Mouse (Mus musculus) MEL (cell line): ENCODE results near the gene Stag1. TPM values are rescaled to one million over a fixed set of nuclear protein-coding genes. Genes with fewer than 3 reads are reported as not detected.

Experiments used
- DNase-seq: peaks from one replicate; pipeline ENCODE4 v3.0.0; 2011; ENCODE audit warnings: low read depth, low spot score
- H3K27ac ChIP-seq: 2 replicates; pipeline ENCODE4 v1.5.1; 2012; ENCODE audit warnings: low read depth, mild to moderate bottlenecking, control low read depth, low read length, moderate library complexity; ENCODE audit not compliant: control insufficient read depth
- H3K27me3 ChIP-seq, 2 experiments: fragments of 150-350 bp in 1 of 2; sonication (generic) in 1 of 2; 2 replicates each; pipeline ENCODE4 v1.6.1; 2012; ENCODE audit warnings: low read length in 2 of 2, mild to moderate bottlenecking in 2 of 2, improper control_type of control experiment in 1 of 2, moderate library complexity in 1 of 2; ENCODE audit not compliant: insufficient read depth in 2 of 2, control insufficient read depth in 1 of 2
- H3K36me3 ChIP-seq, 2 experiments: 2 replicates each; pipeline ENCODE4 v1.6.1; 2012 to 2014; ENCODE audit warnings: low read length in 2 of 2, improper control_type of control experiment in 1 of 2, inconsistent platforms in 1 of 2, mild to moderate bottlenecking in 1 of 2; ENCODE audit not compliant: insufficient read depth in 2 of 2, control insufficient read depth in 1 of 2
- H3K4me1 ChIP-seq, 2 experiments: fragments of 150-350 bp in 1 of 2; sonication (generic) in 1 of 2; 2 replicates each; pipeline ENCODE4 v1.6.1; 2012; ENCODE audit warnings: low read length in 2 of 2, improper control_type of control experiment in 1 of 2, mild to moderate bottlenecking in 1 of 2; ENCODE audit not compliant: insufficient read depth in 2 of 2, control insufficient read depth in 1 of 2
- H3K4me3 ChIP-seq, 2 experiments: fragments of 150-350 bp in 1 of 2; sonication (generic) in 1 of 2; 2 replicates each; pipeline ENCODE4 v1.5.1; 2012; ENCODE audit warnings: low read depth in 2 of 2, low read length in 2 of 2, mild to moderate bottlenecking in 2 of 2, moderate library complexity in 2 of 2, control low read depth in 1 of 2, improper control_type of control experiment in 1 of 2; ENCODE audit not compliant: control insufficient read depth in 1 of 2, insufficient read depth in 1 of 2
- H3K79me2 ChIP-seq: 2 replicates; pipeline ENCODE4 v1.6.1; 2012; ENCODE audit warnings: mild to moderate bottlenecking, low read length, moderate library complexity; ENCODE audit not compliant: control insufficient read depth, poor library complexity, insufficient read depth
- H3K9ac ChIP-seq: 2 replicates; pipeline ENCODE4 v1.6.1; 2012; ENCODE audit warnings: low read depth, mild to moderate bottlenecking, control low read depth, low read length, moderate library complexity; ENCODE audit not compliant: control insufficient read depth, poor library complexity, severe bottlenecking
- H3K9me3 ChIP-seq: fragments of 150-350 bp; sonication (generic); replicated peaks from 2 replicates; pipeline ENCODE4 v1.6.1; 2012; ENCODE audit warnings: mild to moderate bottlenecking, low read length, improper control_type of control experiment, moderate library complexity; ENCODE audit not compliant: insufficient read depth
- CHD2 ChIP-seq: IDR thresholded peaks from 2 replicates; pipeline ENCODE4 v1.6.1; 2011; ENCODE audit warnings: low read length, improper control_type of control experiment
- CTCF ChIP-seq, 3 experiments: IDR thresholded peaks in 2 of 3; conservative IDR thresholded peaks in 1 of 3; 2 replicates each; pipeline ENCODE4 v1.5.1; 2011 to 2012; ENCODE audit warnings: low read length in 3 of 3, low read depth in 2 of 3, mild to moderate bottlenecking in 2 of 3, improper control_type of control experiment in 1 of 3, inconsistent platforms in 1 of 3, mixed read lengths in 1 of 3, moderate library complexity in 1 of 3; ENCODE audit not compliant: control insufficient read depth in 1 of 3, insufficient read depth in 1 of 3, poor library complexity in 1 of 3, severe bottlenecking in 1 of 3
- ELF1 ChIP-seq: IDR thresholded peaks from 2 replicates; pipeline ENCODE4 v1.6.1; 2014; ENCODE audit warnings: low read depth, mild to moderate bottlenecking, inconsistent platforms, low read length, improper control_type of control experiment, moderate library complexity
- HCFC1 ChIP-seq: IDR thresholded peaks from 2 replicates; pipeline ENCODE4 v1.6.1; 2012; ENCODE audit warnings: low read depth, mild to moderate bottlenecking, inconsistent platforms, low read length, improper control_type of control experiment, moderate library complexity
- KAT2A ChIP-seq: conservative IDR thresholded peaks from 2 replicates; pipeline ENCODE4 v1.6.1; 2012; ENCODE audit warnings: low read depth, low read length, improper control_type of control experiment, inconsistent platforms
- MAFK ChIP-seq: IDR thresholded peaks from 2 replicates; pipeline ENCODE4 v1.6.1; 2011; ENCODE audit warnings: low read depth, mild to moderate bottlenecking, low read length, improper control_type of control experiment, borderline replicate concordance
- MAZ ChIP-seq: IDR thresholded peaks from 2 replicates; pipeline ENCODE4 v1.6.1; 2012; ENCODE audit warnings: low read depth, mild to moderate bottlenecking, inconsistent platforms, low read length, improper control_type of control experiment
- MEF2A ChIP-seq: IDR thresholded peaks from 2 replicates; pipeline ENCODE4 v1.6.1; 2014; ENCODE audit warnings: low read depth, mild to moderate bottlenecking, inconsistent platforms, low read length, improper control_type of control experiment; ENCODE audit not compliant: poor library complexity, insufficient replicate concordance, severe bottlenecking; ENCODE audit errors: extremely low read depth
- MYB ChIP-seq: IDR thresholded peaks from 2 replicates; pipeline ENCODE4 v1.6.1; 2011; ENCODE audit warnings: mild to moderate bottlenecking, low read depth, low read length, improper control_type of control experiment
- NELFE ChIP-seq: IDR thresholded peaks from 2 replicates; pipeline ENCODE4 v1.6.1; 2011; ENCODE audit warnings: low read depth, low read length, improper control_type of control experiment
- NRF1 ChIP-seq: IDR thresholded peaks from 2 replicates; pipeline ENCODE4 v1.6.1; 2014; ENCODE audit warnings: low read depth, mild to moderate bottlenecking, inconsistent platforms, low read length, improper control_type of control experiment, moderate library complexity; ENCODE audit not compliant: poor library complexity, insufficient read depth, severe bottlenecking
- RAD21 ChIP-seq: IDR thresholded peaks from 2 replicates; pipeline ENCODE4 v1.6.1; 2011; ENCODE audit warnings: mild to moderate bottlenecking, low read depth, low read length, improper control_type of control experiment
- SIN3A ChIP-seq: IDR thresholded peaks from 2 replicates; pipeline ENCODE4 v1.6.1; 2012; ENCODE audit warnings: low read length, improper control_type of control experiment, inconsistent platforms
- SMC3 ChIP-seq: IDR thresholded peaks from 2 replicates; pipeline ENCODE4 v1.6.1; 2011; ENCODE audit warnings: low read depth, low read length, improper control_type of control experiment
- UBTF ChIP-seq: IDR thresholded peaks from 2 replicates; pipeline ENCODE4 v1.6.1; 2012; ENCODE audit warnings: low read depth, mild to moderate bottlenecking, inconsistent platforms, low read length, improper control_type of control experiment, moderate library complexity, borderline replicate concordance; ENCODE audit not compliant: insufficient read depth
- ZC3H11A ChIP-seq: IDR thresholded peaks from 2 replicates; pipeline ENCODE4 v1.6.1; 2012; ENCODE audit warnings: low read depth, mild to moderate bottlenecking, inconsistent platforms, low read length, improper control_type of control experiment
- ZNF384 ChIP-seq: IDR thresholded peaks from 2 replicates; pipeline ENCODE4 v1.6.1; 2012; ENCODE audit warnings: low read depth, mild to moderate bottlenecking, inconsistent platforms, low read length, improper control_type of control experiment
- polyA plus RNA-seq, 2 experiments: library from polyadenylated mRNA; stranded (reverse) in 1 of 2; unstranded in 1 of 2; fragments of >175 nt in 1 of 2; fragments of >200 nt in 1 of 2; gene quantifications; 2 replicates each; pipeline versions ENCODE4 v1.2.1 to v1.2.4; 2012; ENCODE audit warnings: low replicate concordance in 2 of 2, low read depth in 1 of 2; ENCODE audit not compliant: insufficient read length in 2 of 2, insufficient read depth in 1 of 2, missing spikeins in 1 of 2
- total RNA-seq: library from RNA; depleted of rRNA; stranded (reverse); fragments of 300-350 nt; gene quantifications from 2 replicates; pipeline ENCODE4 v1.2.3, GENCODE M21; 2012

The Stag1 gene
- total and polyA plus RNA-seq, 3 experiments = 30.1 to 41.7 TPM; not detected in 1

DNA sequence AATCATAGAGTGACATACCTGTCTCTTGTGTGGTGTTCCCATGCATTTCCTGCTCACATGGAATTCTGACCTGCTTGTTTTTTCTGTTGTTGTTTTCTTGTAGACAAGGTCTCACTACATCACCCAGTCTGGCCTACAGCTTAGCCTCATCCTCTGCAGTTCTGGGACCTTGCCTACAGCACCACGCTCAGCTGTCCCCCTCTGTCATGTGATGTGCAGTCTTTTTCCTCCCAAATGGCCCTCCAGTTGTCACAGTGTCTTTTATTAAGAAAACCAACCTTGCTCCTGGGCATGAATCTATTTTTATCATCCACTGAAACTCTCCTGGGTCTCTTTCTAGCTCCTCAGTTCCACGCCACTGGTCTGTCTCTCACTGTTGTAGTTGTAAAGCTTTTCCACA, 394.6 kb downstream of the Stag1 start:
- no peak for DNase-seq
- no peaks in the 10 kb centered on the region for H3K9me3 ChIP-seq
- H3K9ac ChIP-seq = no peak overlapping the region
- H3K4me3 ChIP-seq = no peak overlapping the region
- H3K27me3 ChIP-seq = no peaks in the 10 kb centered on the region
- no peaks in the 10 kb centered on the region for H3K79me2 ChIP-seq
- H3K27ac ChIP-seq = no peak overlapping the region
- TF ChIP-seq MAZ (no peak), CHD2 (no peak), CTCF (IDR thresholded peaks at IDR 0.05 in 2 of 3, conservative IDR thresholded peaks at IDR 0.05 in 1 of 3; ENCODE audit: control insufficient read depth in 1 of 3, insufficient read depth in 1 of 3, low read depth in 2 of 3, low read length in 3 of 3, poor library complexity in 1 of 3, severe bottlenecking in 1 of 3) (no peak), UBTF (no peak), KAT2A (no peak), NRF1 (no peak), RAD21 (no peak), NELFE (no peak), MEF2A (no peak), SIN3A (no peak), MYB (no peak), ZNF384 (no peak), ZC3H11A (no peak), SMC3 (no peak), HCFC1 (no peak), MAFK (no peak), ELF1 (no peak)
- no peaks in the 10 kb centered on the region; a peak in 1 of 4 replicates for H3K36me3 ChIP-seq
- H3K4me1 ChIP-seq = no peaks in the 10 kb centered on the region; a peak in 1 of 4 replicates

DNA sequence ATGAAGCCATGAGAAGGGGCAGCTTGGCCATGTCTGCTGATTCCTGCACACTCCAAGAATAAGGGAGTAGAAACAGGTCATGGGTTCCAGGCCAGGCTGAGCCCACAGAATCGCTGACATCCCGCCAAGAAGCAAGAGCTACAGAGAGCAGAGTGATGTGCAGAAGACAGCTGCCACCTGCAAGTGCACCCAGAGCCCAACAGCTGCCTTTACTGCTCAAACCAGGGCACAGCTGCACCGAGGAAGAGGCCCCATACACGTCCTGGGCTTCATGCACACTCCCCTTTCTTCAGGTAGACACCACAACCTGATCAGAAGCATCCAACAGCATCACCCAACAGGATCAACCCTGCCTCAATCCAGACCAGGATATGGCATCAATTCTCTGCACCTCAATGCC, 396.3 kb downstream of the Stag1 start:
- no peaks in the 10 kb centered on the region; a peak in 1 of 4 replicates for H3K36me3 ChIP-seq
- no peak overlapping the region for H3K9ac ChIP-seq
- H3K9me3 ChIP-seq = no peaks in the 10 kb centered on the region
- no peaks in the 10 kb centered on the region for H3K79me2 ChIP-seq
- no peaks in the 10 kb centered on the region; a peak in 1 of 4 replicates for H3K4me1 ChIP-seq
- no peak overlapping the region for H3K4me3 ChIP-seq
- TF ChIP-seq RAD21 = no peak
- DNase-seq = no peak
- H3K27ac ChIP-seq = no peak overlapping the region
- H3K27me3 ChIP-seq = no peaks in the 10 kb centered on the region
